Mouse (Mus musculus) embryonic facial prominence, embryonic 14.5 days (tissue): ENCODE measurements around the gene Pitpnc1. TPM values are rescaled to one million over a fixed set of nuclear protein-coding genes. Genes with fewer than 3 reads are reported as not detected.

Source experiments
- ATAC-seq: fragments of 200-750 bp; cut with Nextera tagmentation; 2 replicates; pipeline ENCODE4 v1.8.0; 2017; ENCODE audit warnings: low read depth, moderate number of reproducible peaks, moderate TSS enrichment
- DNase-seq: peaks from one replicate; pipeline ENCODE4 v3.0.0-alpha.2; 2015; ENCODE audit warnings: low spot score
- H3K27ac ChIP-seq: fragments of 300-500 bp; sonication (generic); replicated peaks from 2 replicates; pipeline ENCODE4 v1.5.1; 2014; ENCODE audit warnings: low read depth, mild to moderate bottlenecking, low read length, moderate library complexity
- H3K27me3 ChIP-seq: fragments of 300-500 bp; sonication (generic); replicated peaks from 2 replicates; pipeline ENCODE4 v1.6.1; 2014; ENCODE audit warnings: low read length; ENCODE audit not compliant: control insufficient read depth, insufficient read depth
- H3K36me3 ChIP-seq: fragments of 300-500 bp; sonication (generic); 2 replicates; pipeline ENCODE4 v1.6.1; 2014; ENCODE audit warnings: low read length, mixed read lengths; ENCODE audit not compliant: control insufficient read depth, insufficient read depth
- H3K4me1 ChIP-seq: fragments of 300-500 bp; sonication (generic); 2 replicates; pipeline ENCODE4 v1.6.1; 2014; ENCODE audit warnings: antibody characterized with exemption, low read length; ENCODE audit not compliant: control insufficient read depth, insufficient read depth
- H3K4me2 ChIP-seq: fragments of 300-500 bp; sonication (generic); 2 replicates; pipeline ENCODE4 v1.6.1; 2014; ENCODE audit warnings: low read depth, mild to moderate bottlenecking, low read length, moderate library complexity, mixed read lengths
- H3K4me3 ChIP-seq: fragments of 300-500 bp; sonication (generic); 2 replicates; pipeline ENCODE4 v1.5.1; 2014; ENCODE audit warnings: low read depth, mild to moderate bottlenecking, low read length
- H3K9ac ChIP-seq: fragments of 300-500 bp; sonication (generic); 2 replicates; pipeline ENCODE4 v1.6.1; 2014; ENCODE audit warnings: low read depth, mild to moderate bottlenecking, low read length, moderate library complexity, mixed read lengths
- H3K9me3 ChIP-seq: fragments of 300-500 bp; sonication (generic); 2 replicates; pipeline ENCODE4 v1.6.1; 2016; ENCODE audit warnings: low read length; ENCODE audit not compliant: control insufficient read depth
- WGBS: fragments of 180-500 bp; shearing (Covaris S2); extraction: QIAGEN DNeasy Blood & Tissue Kit; methylation state at CpG from one replicate; pipeline ENCODE4 v1.1.7; 2014; 5-methylcytosine and 5-hydroxymethylcytosine counted together
- polyA plus RNA-seq: library from polyadenylated mRNA; unstranded; fragments of >200 nt; fragmentation: Nextera tagmentation; extraction: Ambion mirVana; gene quantifications from 2 replicates; pipeline ENCODE4 v1.2.1, GENCODE M21; 2014

The Pitpnc1 gene
- polyA plus RNA-seq, 1 experiment from 2014 or later: 20.6 TPM

GRCm38 (mm10) chr11:107438140-107438539 lies 32.4 kb downstream of the Pitpnc1 start:
- Histone ChIP-seq H3K9ac (no peak overlapping the region), H3K4me3 (no peak overlapping the region), H3K27me3 (no peaks in the 10 kb centered on the region), H3K4me1 (peaks cover 12% of the 10 kb centered on the region), H3K4me2 (no peak overlapping the region), H3K27ac (no peak overlapping the region), H3K36me3 (no peaks in the 10 kb centered on the region), H3K9me3 (no peaks in the 10 kb centered on the region)
- ATAC-seq (no peak), DNase-seq (peak; percentile 71)
- WGBS: 44% methylated on average over 3 of the region's 3 CpGs

- H3K4me2 ChIP-seq: no peak overlapping the region
- peaks cover 12% of the 10 kb centered on the region for H3K4me1 ChIP-seq
- no peaks in the 10 kb centered on the region for H3K9me3 ChIP-seq
- H3K27ac ChIP-seq: peak overlapping the region; percentile 18; the same call in 1 of the 2 replicates
- ATAC-seq (peak; percentile 22; the same call in 1 of the 2 replicates), DNase-seq (peak; percentile 88)
- WGBS: 28% methylated on average over 4 of the region's 4 CpGs
- H3K4me3 ChIP-seq: no peak overlapping the region
- no peaks in the 10 kb centered on the region for H3K27me3 ChIP-seq
- H3K9ac ChIP-seq: no peak overlapping the region
- H3K36me3 ChIP-seq: no peaks in the 10 kb centered on the region
Observed at GRCm38 (mm10) chr11:107437723-107438122, 32.8 kb downstream of the Pitpnc1 start.

GRCm38 (mm10) chr11:107435776-107436449 lies 34.6 kb downstream of the Pitpnc1 start:
- no peak for DNase-seq
- no peaks in the 10 kb centered on the region for H3K9me3 ChIP-seq
- no peak overlapping the region for H3K4me3 ChIP-seq
- ATAC-seq: no peak
- H3K9ac ChIP-seq: no peak overlapping the region
- H3K27ac ChIP-seq: no peak overlapping the region
- no peak overlapping the region for H3K4me2 ChIP-seq
- 83% methylated on average over 6 of the region's 6 CpGs for WGBS
- H3K36me3 ChIP-seq: no peaks in the 10 kb centered on the region
- H3K27me3 ChIP-seq: no peaks in the 10 kb centered on the region
- peaks cover 12% of the 10 kb centered on the region for H3K4me1 ChIP-seq

- no peak for DNase-seq
- H3K4me3 ChIP-seq: no peak overlapping the region
- no peak overlapping the region for H3K27ac ChIP-seq
- no peak overlapping the region for H3K9ac ChIP-seq
- no peaks in the 10 kb centered on the region for H3K36me3 ChIP-seq
- no peaks in the 10 kb centered on the region for H3K27me3 ChIP-seq
- peaks cover 4% of the 10 kb centered on the region; the same call in 1 of the 2 replicates for H3K4me1 ChIP-seq
- ATAC-seq: no peak
- no peaks in the 10 kb centered on the region for H3K9me3 ChIP-seq
- H3K4me2 ChIP-seq: no peak overlapping the region
- 68% methylated on average over 7 of the region's 7 CpGs for WGBS
Observed at GRCm38 (mm10) chr11:107431197-107431965, 39.1 kb downstream of the Pitpnc1 start.

DNA sequence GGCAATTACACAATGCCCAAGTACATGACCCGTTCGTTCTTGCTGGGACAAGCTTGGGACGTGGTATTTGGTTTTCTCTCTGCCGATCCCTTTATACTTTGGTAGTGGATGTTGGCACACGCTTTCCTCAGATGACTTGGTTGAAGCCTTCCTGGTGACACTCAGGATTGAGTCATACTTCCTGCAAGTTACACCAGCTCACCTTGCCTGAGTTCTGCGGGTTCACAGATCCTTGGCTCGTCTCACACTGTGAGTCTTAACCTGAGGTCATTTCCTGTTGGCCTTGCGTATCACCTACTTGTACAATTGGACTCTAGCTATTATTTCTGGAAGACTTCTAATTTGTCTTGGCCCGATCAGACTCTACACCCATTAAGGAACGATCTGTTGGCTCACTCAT lies 42.5 kb downstream of the Pitpnc1 start:
- no peak overlapping the region for H3K4me2 ChIP-seq
- H3K36me3 ChIP-seq: no peaks in the 10 kb centered on the region
- WGBS: 87% methylated on average over 10 of the region's 10 CpGs
- no peaks in the 10 kb centered on the region for H3K4me1 ChIP-seq
- no peaks in the 10 kb centered on the region for H3K27me3 ChIP-seq
- ATAC-seq: no peak
- H3K4me3 ChIP-seq: no peak overlapping the region
- H3K27ac ChIP-seq: no peak overlapping the region
- DNase-seq: no peak
- no peak overlapping the region for H3K9ac ChIP-seq
- H3K9me3 ChIP-seq: no peaks in the 10 kb centered on the region

- no peaks in the 10 kb centered on the region for H3K4me1 ChIP-seq
- no peak overlapping the region for H3K27ac ChIP-seq
- no peak overlapping the region for H3K4me3 ChIP-seq
- H3K9ac ChIP-seq: no peak overlapping the region
- WGBS: 85% methylated on average over 12 of the region's 12 CpGs
- H3K27me3 ChIP-seq: no peaks in the 10 kb centered on the region
- no peaks in the 10 kb centered on the region for H3K9me3 ChIP-seq
- H3K4me2 ChIP-seq: no peak overlapping the region
- no peaks in the 10 kb centered on the region for H3K36me3 ChIP-seq
- no peak for DNase-seq
- no peak for ATAC-seq
Observed at GRCm38 (mm10) chr11:107424176-107424575, 46.3 kb downstream of the Pitpnc1 start.

- H3K27ac ChIP-seq: no peak overlapping the region
Observed at GRCm38 (mm10) chr11:107422356-107422754, 48.1 kb downstream of the Pitpnc1 start.

DNA sequence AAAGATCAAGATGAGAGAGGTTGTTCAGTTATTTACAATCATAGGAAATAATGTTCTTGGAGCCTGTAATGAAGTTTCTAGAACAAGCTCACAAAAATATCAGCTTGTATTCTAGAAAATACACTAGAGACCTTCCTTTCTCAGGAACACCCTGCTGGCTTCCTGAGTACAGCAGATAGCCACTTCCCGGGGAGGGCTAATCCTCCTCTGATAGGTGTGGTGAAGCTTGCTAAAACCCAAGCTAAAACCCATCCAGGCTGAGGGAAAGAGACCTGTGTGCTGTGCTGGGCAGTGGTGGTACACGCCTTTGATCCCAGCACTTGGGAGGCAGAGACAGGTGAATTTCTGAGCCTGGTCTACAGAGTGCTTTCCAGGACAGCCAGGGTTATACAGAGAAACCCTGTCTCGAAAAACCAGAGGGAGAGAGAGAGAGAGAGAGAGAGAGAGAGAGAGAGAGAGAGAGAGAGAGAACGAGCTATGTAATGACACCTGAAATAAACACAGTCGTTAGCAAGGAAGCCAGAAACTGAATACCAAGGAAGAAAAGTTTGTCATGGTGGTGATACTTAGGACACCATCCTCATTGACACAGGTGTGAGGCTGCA lies 48.6 kb downstream of the Pitpnc1 start:
- Histone ChIP-seq H3K36me3 (no peaks in the 10 kb centered on the region), H3K27me3 (no peaks in the 10 kb centered on the region), H3K9me3 (0 out of 2 replicates have a peak, but pooled peaks cover 6% of the 10 kb centered on the region), H3K4me3 (no peak overlapping the region), H3K4me2 (no peak overlapping the region), H3K9ac (no peak overlapping the region), H3K4me1 (peaks cover 6% of the 10 kb centered on the region), H3K27ac (no peak overlapping the region)
- ATAC-seq (no peak), DNase-seq (no peak)
- 54% methylated on average over 5 of the region's 5 CpGs for WGBS

More at GRCm38 (mm10) chr11:107422356-107422754, 48.1 kb downstream of the Pitpnc1 start:
- no peaks in the 10 kb centered on the region for H3K36me3 ChIP-seq
- 0 out of 2 replicates have a peak, but pooled peaks cover 5% of the 10 kb centered on the region for H3K9me3 ChIP-seq
- H3K27me3 ChIP-seq: no peaks in the 10 kb centered on the region
- ATAC-seq (no peak), DNase-seq (peak; percentile 41)
- no peak overlapping the region for H3K9ac ChIP-seq
- H3K4me3 ChIP-seq: no peak overlapping the region
- WGBS: 48% methylated on average over 5 of the region's 5 CpGs
- peaks cover 1% of the 10 kb centered on the region; the same call in 1 of the 2 replicates for H3K4me1 ChIP-seq
- H3K4me2 ChIP-seq: no peak overlapping the region
